Mouse (Mus musculus) stomach, postnatal 0 days (tissue): Measurements from ENCODE around the gene Mesp2.

ENCODE experiments used
- CTCF ChIP-seq: IDR thresholded peaks from 2 replicates; pipeline ENCODE4 v1.5.1; 2016; ENCODE audit warnings: antibody characterized with exemption, low read depth, mild to moderate bottlenecking, moderate library complexity
- EP300 ChIP-seq: optimal IDR thresholded peaks from 2 replicates; pipeline ENCODE3; 2016; ENCODE audit warnings: antibody characterized with exemption

DNA sequence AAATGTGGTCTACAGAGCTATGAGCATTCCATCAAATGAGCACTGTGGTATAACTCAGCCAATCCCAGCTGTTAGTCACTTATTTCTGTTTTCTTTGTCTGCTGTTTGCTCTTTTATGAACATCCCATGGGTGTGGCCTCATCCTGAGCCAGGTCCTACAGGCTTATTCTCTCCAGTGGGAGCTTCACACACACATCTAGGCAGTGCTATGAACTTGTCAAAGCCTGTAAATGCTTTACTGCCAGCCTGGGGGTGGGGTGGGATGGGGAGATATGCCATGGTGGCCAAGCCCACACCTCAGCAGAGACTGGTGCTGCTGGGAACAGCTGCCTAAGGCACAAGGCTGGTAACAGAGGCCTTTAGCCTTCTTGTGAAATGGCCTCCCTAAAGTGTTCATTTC lies 22.5 kb downstream of the Mesp2 start:
- no peak for TF ChIP-seq CTCF
- TF ChIP-seq EP300, result no peak
